Mouse (Mus musculus) gastrocnemius, adult 2 months (tissue): ENCODE measurements around the gene Large2. TPM values are rescaled to one million over a fixed set of nuclear protein-coding genes. Genes with fewer than 3 reads are reported as not detected.
A peak's percentile ranks its signal among the peaks of the same experiment; 100 is the strongest.

ENCODE experiments used
- DNase-seq: peaks from one replicate; pipeline ENCODE4 v3.0.0; 2022
- H3K27ac ChIP-seq: fragments of 200-600 bp; 2 replicates; pipeline ENCODE4 v1.8.1; 2022; ENCODE audit warnings: mild to moderate bottlenecking
- H3K4me3 ChIP-seq: fragments of 200-600 bp; 2 replicates; pipeline ENCODE4 v1.8.1; 2022; ENCODE audit warnings: mild to moderate bottlenecking, moderate library complexity
- CTCF ChIP-seq: fragments of 200-600 bp; IDR thresholded peaks from 2 replicates; pipeline ENCODE4 v1.8.1; 2022; ENCODE audit warnings: antibody characterized with exemption, mild to moderate bottlenecking, moderate library complexity
- intact Hi-C: fragments of 180-260 bp; cut with DNase I; formaldehyde crosslinking; loops from one replicate; pipeline ENCODE4 v1.15.1; 2025
- total RNA-seq, 2 experiments: library from RNA; stranded (reverse); gene quantifications; 2 replicates each; pipeline ENCODE4 v1.2.3; 2021

The Large2 gene
- total RNA-seq, 2 experiments from 2014 or later = 0.64 TPM; not detected in 1

- DNase-seq = no peak
- intact Hi-C loops = loop anchor here (5.0 kb wide), 1 partner anchor 45 kb away; no protein-coding TSS in a partner anchor
- no peak for TF ChIP-seq CTCF
- no peak overlapping the region for H3K4me3 ChIP-seq
- H3K27ac ChIP-seq = no peak overlapping the region
These were observed 2.7 kb upstream of the Large2 start for GRCm38 (mm10) chr2:92377320-92377719.

GRCm38 (mm10) chr2:92376300-92376699 lies 1.6 kb upstream of the Large2 start:
- Histone ChIP-seq H3K27ac (peak overlapping the region; percentile 94), H3K4me3 (peak overlapping the region; percentile 77)
- no peak for DNase-seq
- intact Hi-C loops = loop anchor here (5.0 kb wide), 1 partner anchor 46 kb away; no protein-coding TSS in a partner anchor
- no peak for TF ChIP-seq CTCF

GRCm38 (mm10) chr2:92375788-92376187 lies 1.1 kb upstream of the Large2 start:
- TF ChIP-seq CTCF = no peak
- intact Hi-C loops = loop anchor here (2.0 to 5.0 kb wide), 2 partner anchors 47 to 61 kb away; no protein-coding TSS in a partner anchor
- Histone ChIP-seq H3K27ac (peak overlapping the region; percentile 94), H3K4me3 (peak overlapping the region; percentile 77)
- DNase-seq = no peak

GRCm38 (mm10) chr2:92375099-92375623 lies 492 bp upstream of the Large2 start:
- intact Hi-C loops = loop anchor here (2.0 to 5.0 kb wide), 2 partner anchors 47 to 62 kb away; no protein-coding TSS in a partner anchor
- peak; percentile 96 for DNase-seq
- no peak for TF ChIP-seq CTCF
- peak overlapping the region; percentile 94 for H3K27ac ChIP-seq
- H3K4me3 ChIP-seq = peak overlapping the region; percentile 77

GRCm38 (mm10) chr2:92373437-92373813 lies 1.2 kb downstream of the Large2 start:
- intact Hi-C loops = no loop called here
- DNase-seq = no peak
- TF ChIP-seq CTCF = no peak
- H3K4me3 ChIP-seq = peak overlapping the region; percentile 77
- peak overlapping the region; percentile 94 for H3K27ac ChIP-seq

- intact Hi-C loops = no loop called here
- Histone ChIP-seq H3K4me3 (no peak overlapping the region), H3K27ac (peak overlapping the region; percentile 94)
- no peak for TF ChIP-seq CTCF
- peak; percentile 63 for DNase-seq
These were observed 1.8 kb downstream of the Large2 start for GRCm38 (mm10) chr2:92372767-92373436.

GRCm38 (mm10) chr2:92371971-92372690 lies 2.5 kb downstream of the Large2 start:
- Histone ChIP-seq H3K4me3 (no peak overlapping the region), H3K27ac (peak overlapping the region; percentile 94)
- no peak for TF ChIP-seq CTCF
- intact Hi-C loops = no loop called here
- DNase-seq = no peak

- peak; percentile 16 for DNase-seq
- intact Hi-C loops = no loop called here
- TF ChIP-seq CTCF = no peak
- Histone ChIP-seq H3K27ac (no peak overlapping the region), H3K4me3 (peak overlapping the region; percentile 61)
These were observed 3.6 kb downstream of the Large2 start for GRCm38 (mm10) chr2:92370821-92371805.

- intact Hi-C loops = no loop called here
- Histone ChIP-seq H3K27ac (no peak overlapping the region), H3K4me3 (peak overlapping the region; percentile 61)
- no peak for TF ChIP-seq CTCF
- no peak for DNase-seq
These were observed 4.3 kb downstream of the Large2 start for GRCm38 (mm10) chr2:92370375-92370774.

- DNase-seq = no peak
- intact Hi-C loops = no loop called here
- Histone ChIP-seq H3K27ac (no peak overlapping the region), H3K4me3 (no peak overlapping the region)
- no peak for TF ChIP-seq CTCF
These were observed 7.2 kb downstream of the Large2 start for GRCm38 (mm10) chr2:92367383-92368029.

GRCm38 (mm10) chr2:92365568-92365967 lies 9.1 kb downstream of the Large2 start:
- Histone ChIP-seq H3K27ac (no peak overlapping the region), H3K4me3 (no peak overlapping the region)
- DNase-seq = no peak
- intact Hi-C loops = no loop called here
- TF ChIP-seq CTCF = no peak

GRCm38 (mm10) chr2:92364086-92364485 lies 10.6 kb downstream of the Large2 start:
- TF ChIP-seq CTCF = no peak
- intact Hi-C loops = no loop called here
- Histone ChIP-seq H3K27ac (no peak overlapping the region), H3K4me3 (no peak overlapping the region)
- DNase-seq = no peak
